Mouse (Mus musculus) c-Kit-positive CD71-positive TER-119-negative erythroid progenitor cells, embryonic 14.5 days (primary cell): ENCODE measurements around the gene Tmem87a.

Experiments
- DNase-seq: peaks from one replicate; pipeline ENCODE4 v3.0.0-alpha.2; 2013; ENCODE audit warnings: low read depth

Tmem87a gene

DNA sequence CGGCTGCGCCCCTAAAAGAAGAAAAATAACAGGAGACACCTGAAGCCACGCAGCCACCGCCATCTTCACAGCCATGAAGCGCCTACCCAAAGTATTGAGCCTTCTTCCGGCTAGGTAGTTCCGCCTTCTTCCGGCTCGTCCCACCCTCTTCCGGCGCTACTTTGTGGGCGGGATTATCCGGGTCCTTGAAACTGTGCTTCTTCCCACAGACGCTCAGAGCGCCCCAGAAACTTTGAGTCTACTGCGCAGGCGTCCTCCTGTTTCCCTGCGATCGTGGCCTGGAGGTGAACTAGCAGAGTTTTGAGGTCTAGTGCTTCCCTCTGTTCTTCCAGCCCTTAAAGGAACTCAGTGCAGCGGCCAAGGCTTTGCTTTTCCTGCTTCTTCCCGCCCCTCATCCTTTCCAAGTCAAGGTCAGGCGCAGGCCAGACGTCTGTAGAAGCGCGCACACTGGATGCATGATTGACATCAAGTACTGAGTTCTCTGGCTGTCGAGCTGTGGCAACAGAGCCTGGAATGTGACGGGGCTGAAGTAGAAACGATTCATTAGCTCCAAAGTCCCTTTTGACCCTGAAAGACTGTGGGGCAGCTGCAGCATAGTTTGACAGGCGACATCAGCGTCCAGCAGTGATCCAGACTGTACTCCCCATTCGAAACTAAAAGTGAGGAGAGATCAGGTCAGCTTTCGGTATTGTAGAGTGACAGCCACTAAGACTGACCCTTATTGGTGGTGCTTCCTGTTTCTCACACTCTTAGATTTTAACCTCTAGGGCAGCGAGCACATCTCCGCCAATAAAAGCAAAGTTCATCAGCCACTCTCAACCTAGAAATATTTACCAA is at the start of gene Tmem87a:
TSS of gene Tmem87a (minus strand) at position 128 of the 837 bp plus-strand sequence.
- DNase-seq, result peak; percentile 98

DNA sequence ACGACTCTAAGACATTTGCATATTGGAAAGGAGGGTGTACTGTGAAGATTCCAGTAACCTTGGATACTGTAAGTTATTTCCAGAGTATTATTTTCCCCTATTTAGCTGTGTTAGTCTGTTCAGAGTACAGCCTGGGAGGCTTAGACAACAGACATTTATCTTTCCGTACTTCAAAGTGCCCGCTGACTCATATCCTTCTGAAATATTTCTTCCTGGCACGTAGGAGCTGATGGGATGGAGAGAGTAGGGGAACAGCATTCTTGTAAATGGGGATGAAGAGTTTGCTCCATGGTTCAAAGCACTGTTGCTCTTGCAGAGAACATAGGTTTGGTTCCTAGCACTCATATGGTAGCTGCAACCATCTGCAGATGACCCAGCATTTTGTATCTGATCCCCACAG is 48.7 kb upstream of the Tmem87a start:
- DNase-seq, result no peak

- no peak for DNase-seq
Measured at GRCm38 (mm10) chr2:120450724-120451123, 46.8 kb upstream of the Tmem87a start.

GRCm38 (mm10) chr2:120447306-120447705 is 43.4 kb upstream of the Tmem87a start:
- no peak for DNase-seq

GRCm38 (mm10) chr2:120446373-120446772 is 42.5 kb upstream of the Tmem87a start:
- DNase-seq, result peak; percentile 7

DNA sequence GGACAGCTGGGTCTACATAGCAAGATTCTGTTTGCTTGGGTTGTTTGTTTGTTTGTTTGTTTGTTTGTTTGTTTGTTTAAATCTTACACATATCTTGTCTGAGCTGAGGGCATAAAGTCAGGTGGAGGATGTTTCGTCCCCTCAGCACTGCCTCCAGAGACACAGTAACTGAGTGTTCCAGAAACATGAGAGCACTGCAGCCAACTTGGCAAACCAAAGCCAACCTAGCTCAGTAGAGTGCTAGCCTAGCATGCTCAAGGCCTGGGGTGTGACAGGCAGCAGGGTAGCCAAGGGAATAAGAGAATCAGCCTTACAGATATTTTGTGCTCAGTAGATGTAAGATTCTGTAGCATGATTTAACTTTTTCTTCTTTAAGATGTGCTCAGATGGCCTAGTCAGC is 40.6 kb upstream of the Tmem87a start:
- DNase-seq, result no peak

DNA sequence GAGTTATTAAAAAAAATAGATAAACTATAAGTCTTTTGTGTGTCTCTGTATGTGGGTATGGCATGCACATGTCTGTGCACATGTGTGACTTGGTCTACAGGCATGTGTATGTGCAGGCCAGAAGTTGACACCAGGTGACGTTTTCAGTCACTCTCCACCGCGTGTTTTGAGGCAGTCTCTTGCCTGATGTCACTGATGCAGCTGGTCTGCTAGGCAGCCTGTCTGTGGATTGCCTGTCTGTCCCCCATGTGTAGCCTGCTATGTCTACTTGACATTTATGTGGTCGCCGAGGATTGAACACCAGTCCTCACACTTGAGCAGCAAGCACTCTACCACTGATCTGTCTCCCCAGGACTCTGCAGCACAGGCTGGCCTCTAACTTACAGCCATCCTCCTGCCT is 20.5 kb upstream of the Tmem87a start:
- no peak for DNase-seq

DNA sequence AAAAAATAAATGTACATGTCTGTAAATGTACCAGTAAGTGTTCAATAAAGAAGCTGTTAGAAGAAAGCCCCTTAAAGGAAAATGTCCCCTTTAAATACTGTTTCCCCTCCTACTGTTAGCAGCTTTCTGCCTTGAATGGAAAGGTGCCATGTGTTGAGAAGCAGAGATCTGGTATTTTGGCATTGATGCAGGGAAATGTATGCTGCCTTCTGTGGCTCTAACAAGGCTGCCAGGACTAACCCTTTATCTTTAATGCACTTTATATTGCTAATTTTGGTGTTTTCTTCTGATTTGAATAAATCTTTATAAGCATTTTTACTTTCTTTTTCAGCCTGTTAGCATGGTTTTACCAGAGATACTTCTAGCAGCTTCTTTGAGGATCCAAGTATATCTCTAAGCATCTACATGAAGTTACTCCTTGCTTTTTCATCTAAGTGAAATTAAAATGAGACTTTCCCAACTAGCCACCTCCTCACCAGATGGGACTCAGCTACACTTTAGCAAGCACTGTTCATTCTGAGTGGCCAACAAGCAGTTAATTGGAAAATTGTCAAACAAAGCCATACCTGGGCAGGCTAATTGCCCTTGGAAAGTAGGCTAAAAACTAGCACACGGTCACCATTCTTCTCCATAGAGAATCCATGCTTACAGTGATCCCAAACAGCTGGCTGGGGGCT is 11.0 kb upstream of the Tmem87a start:
- no peak for DNase-seq

- DNase-seq, result no peak
Measured at GRCm38 (mm10) chr2:120414113-120414512, 10.2 kb upstream of the Tmem87a start.

- DNase-seq, result no peak
Measured at GRCm38 (mm10) chr2:120411096-120411628, 7.2 kb upstream of the Tmem87a start.

DNA sequence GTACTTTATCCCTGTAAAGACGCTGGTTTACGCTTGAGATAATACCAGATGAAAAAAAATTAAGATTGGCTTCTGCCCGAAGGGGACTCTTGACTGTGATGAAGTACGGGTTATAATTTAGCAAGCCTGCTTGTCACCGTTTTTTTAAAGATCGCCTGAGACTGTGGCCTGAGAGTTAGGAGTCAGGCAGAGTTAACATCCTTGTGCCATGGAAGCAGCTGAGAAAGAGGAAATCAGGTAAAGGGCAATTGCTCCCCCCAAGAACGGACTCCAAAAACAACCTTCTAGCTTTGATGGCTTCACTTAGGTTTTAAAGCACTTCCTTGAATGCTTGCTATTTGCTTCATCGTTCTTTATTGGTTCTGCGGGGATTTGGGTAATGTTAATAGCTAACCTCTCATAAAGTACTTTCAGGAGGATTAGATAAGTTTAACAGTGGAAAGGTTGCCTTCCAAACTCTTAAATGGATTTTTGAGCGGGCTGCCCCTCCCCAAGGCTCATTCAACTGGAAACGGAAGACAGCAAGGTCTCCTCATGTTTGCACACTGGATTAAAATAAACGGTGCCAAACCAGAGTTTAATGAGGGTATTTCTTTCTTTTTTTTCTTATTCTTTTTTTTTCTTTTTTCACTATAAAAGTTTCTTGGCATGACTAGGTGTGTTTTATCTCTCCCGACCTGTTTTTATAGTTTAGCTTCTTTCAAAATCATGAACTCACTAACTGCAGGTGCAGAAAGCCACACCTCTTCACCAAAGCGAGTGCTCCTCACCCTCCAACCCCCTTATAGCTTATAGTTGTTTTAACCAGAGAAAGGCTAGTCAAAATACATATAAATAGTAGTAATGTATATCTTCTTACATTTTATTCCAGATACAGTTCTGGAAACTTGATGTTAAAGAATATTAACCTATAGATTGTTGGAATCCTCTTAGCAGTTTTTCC is 1.2 kb upstream of the Tmem87a start:
- DNase-seq, result no peak

DNA sequence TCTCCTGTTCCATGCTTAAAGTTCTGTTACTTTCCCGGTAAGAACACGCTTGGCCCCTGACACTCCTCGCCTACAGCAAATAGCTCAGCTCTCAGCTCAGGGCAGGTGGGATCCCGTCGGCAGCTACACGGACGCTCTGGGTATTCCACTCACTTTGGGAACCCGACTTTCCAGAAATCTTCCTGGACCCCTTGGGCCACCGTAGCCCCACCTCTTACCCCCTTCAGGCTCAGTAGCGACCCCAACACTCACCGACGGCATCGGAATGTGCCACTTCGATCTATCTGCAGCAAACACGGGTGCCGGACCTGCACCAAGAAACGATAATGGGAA is 294 bp downstream of the Tmem87a start, which contains the start of gene Ganc:
TSS of gene Ganc (plus strand) at position 244 of the 333 bp plus-strand sequence.
- no peak for DNase-seq

GRCm38 (mm10) chr2:120402813-120403212 is 1.1 kb downstream of the Tmem87a start:
- DNase-seq, result no peak

DNA sequence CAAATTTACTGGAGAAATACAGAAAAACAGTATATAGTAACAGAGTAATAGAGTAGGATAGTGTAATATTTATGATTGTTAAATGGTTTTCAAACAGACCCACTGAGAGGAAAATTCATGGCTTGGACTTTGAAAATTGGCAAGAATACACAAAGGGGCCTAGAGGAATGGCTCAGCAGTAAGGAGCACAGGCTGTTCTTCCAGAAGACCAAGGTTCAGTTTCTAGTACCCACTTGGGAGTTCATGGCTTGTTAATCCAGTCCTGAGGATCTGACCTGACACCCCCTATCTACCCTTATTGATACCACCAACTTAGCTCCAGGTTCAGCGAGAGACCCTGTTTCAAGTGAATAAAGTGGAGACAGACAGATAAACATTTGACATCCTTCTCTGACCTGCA is 6.0 kb downstream of the Tmem87a start:
- DNase-seq, result no peak

DNA sequence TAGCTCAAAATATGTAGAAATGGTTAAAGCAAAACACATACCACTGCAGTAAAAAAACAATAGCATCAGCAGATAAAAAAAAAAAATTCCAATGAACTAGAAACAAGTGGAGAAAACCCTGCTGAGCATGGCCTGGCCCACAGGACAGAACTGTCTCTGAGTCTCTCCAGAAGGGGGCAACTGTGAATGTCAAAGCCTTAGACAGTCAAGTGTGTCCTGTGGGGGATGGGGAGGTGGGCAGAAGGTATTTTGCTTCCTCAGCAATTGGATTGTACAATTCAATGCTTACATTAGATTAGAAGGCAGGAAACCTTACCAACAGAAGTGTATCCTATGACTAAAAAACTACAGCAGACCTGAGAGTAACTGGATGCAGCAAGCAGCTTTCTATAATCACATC is 11.5 kb downstream of the Tmem87a start:
- no peak for DNase-seq

DNA sequence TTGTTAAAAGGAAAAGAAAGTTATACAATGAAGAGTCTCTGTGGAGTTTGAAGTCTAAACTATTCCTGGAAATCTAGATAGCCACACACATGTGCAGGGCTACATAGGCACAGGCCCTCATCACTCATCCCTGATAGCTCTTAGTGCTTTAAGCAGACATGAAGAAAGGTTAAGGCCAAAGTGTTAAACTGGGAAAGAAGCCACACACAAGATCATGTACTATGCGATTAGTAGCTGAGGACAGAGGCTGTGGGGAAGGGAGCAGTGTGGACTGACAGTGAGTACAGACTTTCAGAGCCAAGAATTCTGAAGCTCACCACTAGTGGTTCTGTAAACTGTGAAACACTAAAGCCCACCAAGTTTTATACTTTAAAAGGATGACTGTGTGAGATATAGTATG is 13.0 kb downstream of the Tmem87a start:
- no peak for DNase-seq

GRCm38 (mm10) chr2:120389376-120389775 is 14.5 kb downstream of the Tmem87a start:
- DNase-seq, result no peak

- DNase-seq, result no peak
Measured at GRCm38 (mm10) chr2:120387291-120387690, 16.6 kb downstream of the Tmem87a start.

DNA sequence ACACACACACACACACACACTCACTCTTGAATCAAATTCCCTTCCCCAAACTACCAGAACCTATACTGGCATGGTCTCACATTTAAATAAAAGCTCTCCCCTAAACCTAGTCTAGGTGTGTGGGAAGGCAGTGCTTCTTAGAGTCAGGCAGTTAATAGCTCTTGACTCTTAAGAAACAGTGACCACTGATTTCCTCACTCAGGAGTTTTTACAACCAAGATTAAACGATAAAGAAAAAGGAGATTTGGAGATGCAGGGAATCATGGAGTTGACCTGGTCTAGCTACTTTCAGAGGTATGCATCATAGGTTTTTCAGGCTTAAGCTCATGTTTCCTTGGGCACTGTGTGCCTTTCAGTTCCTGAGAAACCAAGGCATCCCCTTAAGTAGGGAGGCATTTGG is 17.6 kb downstream of the Tmem87a start:
- DNase-seq, result no peak

DNA sequence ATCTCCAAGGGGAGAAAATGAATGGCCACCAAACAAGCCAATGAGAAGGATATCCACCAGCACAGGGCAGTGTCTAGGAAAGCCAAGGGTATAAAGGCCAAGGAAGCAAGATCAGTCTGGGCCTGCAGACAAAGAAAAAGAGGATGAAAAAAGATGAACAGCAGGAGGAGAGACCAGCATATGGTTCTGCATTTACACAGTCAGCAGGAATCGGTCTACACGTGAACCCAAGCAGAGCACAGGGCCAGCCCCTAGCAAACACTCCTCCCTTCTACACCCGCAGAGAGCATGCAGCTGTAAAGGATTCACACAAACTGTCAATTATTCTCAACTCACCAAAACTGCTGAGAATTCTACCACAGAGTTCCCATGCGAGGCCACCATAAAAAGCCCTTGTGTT is 30.1 kb downstream of the Tmem87a start:
- DNase-seq, result no peak

DNA sequence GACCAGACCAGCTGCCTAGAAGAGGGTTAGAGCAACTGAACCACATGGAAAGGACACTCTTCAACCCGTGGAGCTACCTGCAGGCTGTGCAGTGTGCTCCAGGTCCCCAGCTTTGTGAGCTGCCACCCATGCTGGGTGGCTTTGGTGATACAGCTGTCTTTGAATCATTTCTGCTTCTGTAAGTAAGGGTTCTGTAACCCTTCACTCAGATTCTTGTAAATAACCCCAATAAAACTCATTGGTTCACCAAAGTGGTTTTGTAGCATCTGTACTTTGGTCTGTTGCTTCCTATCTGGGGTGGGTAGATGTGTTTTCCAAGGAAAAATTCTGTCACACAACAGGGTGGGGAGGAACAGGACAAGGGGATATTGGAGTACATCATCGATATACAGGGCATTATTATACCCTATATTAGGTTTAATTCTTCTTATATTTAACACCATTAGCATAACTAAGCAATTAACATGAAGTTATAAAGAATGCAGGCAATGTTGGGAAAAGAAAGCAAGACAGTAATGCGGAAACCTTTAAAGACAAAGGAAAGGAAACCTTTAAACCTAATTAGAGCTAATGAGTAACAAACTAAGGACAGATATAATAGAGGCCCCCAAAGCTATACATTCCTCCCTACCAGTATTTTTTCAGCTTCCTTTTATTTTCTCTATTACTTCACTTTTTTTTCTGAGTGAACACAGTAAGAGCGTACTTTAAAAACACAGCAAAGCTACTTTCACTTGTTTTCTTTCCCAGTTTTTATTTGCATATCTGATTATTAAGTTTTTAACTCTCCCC is 36.3 kb downstream of the Tmem87a start:
- DNase-seq, result no peak
